Mouse (Mus musculus) urinary bladder, adult 18-20 months (tissue): Measurements from ENCODE around the gene Klhl7.
A peak's percentile ranks its signal among the peaks of the same experiment; 100 is the strongest.
"Not testable (repeated sequence)": the region's sequence is repeated elsewhere in the genome, so short reads cannot be mapped to it uniquely, and the experiment has no call there.

ENCODE experiments used
- DNase-seq, 2 experiments: peaks; one replicate each; pipeline ENCODE4 v3.0.0; 2022; ENCODE audit warnings: low spot score in 2 of 2, mixed read lengths in 2 of 2

Klhl7 gene

DNA sequence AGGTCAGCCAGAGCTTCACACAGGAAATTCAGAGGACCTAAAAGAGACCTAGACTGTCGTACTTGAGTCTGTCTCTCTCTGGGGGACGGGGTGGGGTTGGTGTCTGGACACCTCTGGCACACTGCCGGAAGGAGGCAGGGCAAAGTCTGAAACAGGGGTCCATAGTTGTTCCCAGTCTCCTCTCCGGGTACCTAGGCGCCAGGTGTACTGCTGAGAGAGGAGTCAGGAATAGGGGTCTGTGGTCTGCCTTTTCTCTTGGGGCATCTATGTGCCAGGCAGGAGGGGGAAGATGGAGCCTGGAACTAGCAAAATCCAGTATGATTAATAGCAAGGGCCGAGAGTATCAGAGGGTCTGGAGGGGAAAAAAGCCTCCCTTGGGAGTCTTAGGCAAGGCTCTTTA is 5.0 kb upstream of the Klhl7 start:
- no peak for DNase-seq

GRCm38 (mm10) chr5:24095881-24096280 is 4.5 kb upstream of the Klhl7 start:
- DNase-seq = no peak

DNA sequence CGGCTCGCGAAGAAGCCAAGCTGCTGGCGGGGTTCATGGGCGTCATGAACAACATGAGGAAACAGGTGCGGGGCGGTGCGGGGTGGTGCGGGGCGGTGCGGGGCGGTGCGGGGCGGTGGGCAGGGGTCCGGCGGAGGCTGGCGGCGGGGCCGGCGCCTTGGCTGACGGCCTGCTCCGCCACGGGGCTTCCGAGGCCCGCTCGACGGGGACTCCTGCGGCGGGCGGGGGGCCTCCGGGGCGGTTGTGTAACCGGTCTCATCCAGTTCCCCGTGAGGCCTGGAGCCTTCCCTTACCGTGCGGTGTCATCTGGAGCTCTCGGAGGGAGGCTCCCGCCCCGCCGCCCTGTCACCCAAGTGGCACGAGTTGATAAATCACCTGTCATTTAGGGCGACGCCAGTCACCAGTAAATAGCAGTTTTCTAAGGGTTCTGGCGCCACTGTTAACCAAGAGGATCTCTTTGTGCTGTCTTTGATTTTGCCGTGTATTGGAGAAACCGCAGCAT is 456 bp downstream of the Klhl7 start:
- DNase-seq = peak; percentile 22 to 45

- no peak for DNase-seq
Measured at GRCm38 (mm10) chr5:24101446-24102140, 1.2 kb downstream of the Klhl7 start.

- not testable (repeated sequence) for DNase-seq
Measured at GRCm38 (mm10) chr5:24103235-24103634, 2.8 kb downstream of the Klhl7 start.

- DNase-seq = no peak
Measured at GRCm38 (mm10) chr5:24103841-24104240, 3.4 kb downstream of the Klhl7 start.

- no peak for DNase-seq
Measured at GRCm38 (mm10) chr5:24107071-24107739, 6.8 kb downstream of the Klhl7 start.

DNA sequence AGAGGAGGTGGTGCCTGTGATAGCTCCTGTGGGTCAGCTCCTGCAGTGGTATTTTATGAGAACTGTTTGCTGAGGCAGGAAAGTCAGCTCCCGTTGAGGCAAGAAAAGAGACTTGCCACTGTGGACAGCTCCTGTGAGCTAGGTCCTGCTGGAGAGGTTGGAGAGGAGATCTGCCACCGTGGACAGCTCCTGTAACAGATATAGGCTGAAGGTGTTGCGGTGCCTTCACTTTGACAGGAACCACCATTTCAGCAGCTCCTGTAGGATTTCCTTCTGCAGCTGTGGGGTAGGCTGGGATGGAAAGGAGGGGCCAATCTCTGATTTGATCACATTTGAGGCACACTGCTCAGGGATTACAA is 7.3 kb downstream of the Klhl7 start:
- no peak for DNase-seq

- no peak for DNase-seq
Measured at GRCm38 (mm10) chr5:24110068-24110467, 9.7 kb downstream of the Klhl7 start.

- DNase-seq = no peak
Measured at GRCm38 (mm10) chr5:24112116-24112903, 11.9 kb downstream of the Klhl7 start.

- no peak for DNase-seq
Measured at GRCm38 (mm10) chr5:24122221-24122620, 21.8 kb downstream of the Klhl7 start.

DNA sequence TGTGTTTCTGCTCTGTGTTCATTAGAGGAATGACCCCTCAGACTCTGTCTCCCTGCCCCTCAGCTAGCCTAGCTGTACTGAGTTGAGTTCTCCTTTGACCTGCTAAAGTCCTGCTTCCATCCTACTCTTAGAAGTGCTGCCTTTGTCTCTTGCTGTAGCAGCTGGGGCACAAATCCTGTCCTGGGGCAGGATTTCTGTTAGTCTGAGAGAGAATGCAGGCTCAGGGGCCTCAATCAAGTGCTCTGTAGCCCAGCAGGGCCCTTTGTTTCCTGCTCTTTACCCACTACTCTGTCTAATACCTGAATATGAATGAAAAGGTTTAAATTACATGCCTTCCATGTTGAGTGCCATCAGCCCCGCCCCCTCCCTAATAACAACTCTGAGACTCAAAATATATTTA is 23.8 kb downstream of the Klhl7 start:
- DNase-seq = no peak

DNA sequence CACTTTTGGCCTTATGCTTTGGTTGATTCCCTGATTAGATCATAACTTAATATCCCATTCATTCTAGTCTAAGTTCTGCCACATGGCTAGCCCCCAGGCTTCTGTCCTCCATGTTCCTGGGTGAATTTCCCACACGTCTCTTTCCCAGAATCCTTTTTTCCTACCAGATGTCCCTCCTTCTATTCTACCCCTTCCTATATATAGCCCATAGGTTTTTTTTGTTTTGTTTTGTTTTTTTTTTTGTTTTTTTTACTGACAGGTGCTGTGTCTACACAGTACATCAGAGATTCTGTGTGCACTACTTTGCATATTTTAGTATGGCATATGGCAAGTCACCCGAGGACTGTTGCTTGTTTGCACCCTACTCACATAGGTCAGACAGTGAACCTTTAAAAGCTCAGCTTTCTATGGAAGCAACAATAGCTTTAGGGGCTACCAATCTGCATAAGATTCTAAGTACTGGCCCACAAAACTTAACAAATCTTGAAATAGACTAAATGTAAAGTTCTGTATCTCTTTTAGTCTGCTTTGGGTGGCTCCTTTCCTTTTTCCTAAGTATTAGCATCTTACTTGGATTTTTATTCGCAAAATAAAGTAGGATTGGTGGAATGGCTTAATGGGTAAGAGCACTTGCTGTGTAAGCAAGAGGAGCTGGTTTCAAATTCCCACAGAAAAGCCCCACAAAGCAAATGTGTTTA is 24.3 kb downstream of the Klhl7 start:
- no peak for DNase-seq

DNA sequence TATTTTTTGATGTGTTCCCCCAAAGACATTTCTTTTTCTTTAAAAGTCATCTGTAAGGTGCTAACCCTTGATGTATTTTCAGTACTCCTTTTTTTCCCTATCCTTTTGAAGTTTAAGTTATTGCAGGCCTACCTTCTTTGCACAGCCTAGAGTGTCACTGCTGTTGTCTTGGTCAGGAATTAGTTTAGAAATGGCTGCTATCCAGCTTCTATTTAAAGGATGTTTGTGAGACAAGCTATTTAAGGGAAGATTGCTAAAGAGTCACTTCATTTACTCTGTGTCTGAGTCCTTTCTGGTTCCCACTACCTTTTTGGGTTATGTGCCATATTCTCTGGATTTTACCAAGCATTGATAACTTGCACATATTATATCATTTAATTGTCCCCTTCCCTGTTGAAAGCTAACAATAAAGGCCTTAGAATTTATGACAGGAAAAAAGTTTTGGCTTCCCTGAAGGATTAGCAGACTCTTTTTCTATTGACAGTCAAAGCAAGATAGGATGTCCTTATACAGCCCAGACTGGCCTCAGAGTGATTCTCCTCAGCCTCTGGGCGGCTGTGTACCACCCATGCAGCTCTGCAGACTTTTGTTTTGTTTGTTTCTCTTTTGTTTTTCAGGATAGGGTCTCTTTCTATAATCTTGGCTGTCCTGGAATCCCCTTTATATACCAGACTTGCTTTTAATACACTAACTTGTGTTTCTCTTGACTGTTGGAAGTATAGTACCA is 25.7 kb downstream of the Klhl7 start:
- no peak for DNase-seq

GRCm38 (mm10) chr5:24126967-24127366 is 26.6 kb downstream of the Klhl7 start:
- no peak for DNase-seq

DNA sequence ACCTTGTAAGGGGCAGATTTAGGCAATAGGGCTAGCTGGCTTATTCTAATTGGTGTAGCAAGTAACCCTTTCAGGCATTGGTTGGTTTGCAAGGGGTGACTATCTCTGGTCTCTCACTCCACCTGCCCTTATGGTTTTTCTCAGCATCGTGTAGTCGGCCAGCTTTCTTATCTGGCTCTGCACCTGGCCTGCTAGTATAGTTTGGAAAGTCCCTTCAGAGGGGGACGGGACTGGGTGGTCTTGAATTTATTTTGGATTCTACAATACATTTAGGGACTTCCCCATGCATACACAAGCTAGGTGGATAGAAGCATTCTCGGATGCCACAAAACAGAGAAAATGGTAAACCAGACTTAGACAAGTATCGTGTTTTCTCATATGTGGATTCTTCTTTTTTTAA is 46.6 kb downstream of the Klhl7 start:
- no peak for DNase-seq

DNA sequence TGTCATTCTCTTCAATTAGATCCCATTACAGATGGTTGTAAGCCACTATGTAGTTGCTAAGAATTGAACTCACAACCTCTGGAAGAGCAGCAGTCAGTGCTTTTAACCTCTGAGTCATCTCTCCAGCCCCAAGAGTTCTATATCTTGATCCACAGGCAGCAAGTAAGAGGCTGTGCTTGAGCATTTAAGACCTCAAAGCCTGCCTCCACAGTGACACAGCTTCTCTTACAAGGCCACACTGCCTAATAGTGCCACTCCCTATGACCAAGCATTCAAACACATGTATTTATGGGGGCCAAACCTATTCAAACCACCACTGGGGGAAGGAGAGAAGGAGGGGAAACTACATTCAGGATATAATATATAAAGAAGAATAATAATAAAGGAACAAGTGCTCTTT is 51.8 kb downstream of the Klhl7 start:
- no peak for DNase-seq

- no peak for DNase-seq
Measured at GRCm38 (mm10) chr5:24156774-24157173, 56.4 kb downstream of the Klhl7 start.

- peak; percentile 86 to 90 for DNase-seq
Measured at GRCm38 (mm10) chr5:24164789-24165445, 64.5 kb downstream of the Klhl7 start, which contains the start of gene Nupl2. Gene Nupl2 (plus strand): TSS chr5:24164963.

DNA sequence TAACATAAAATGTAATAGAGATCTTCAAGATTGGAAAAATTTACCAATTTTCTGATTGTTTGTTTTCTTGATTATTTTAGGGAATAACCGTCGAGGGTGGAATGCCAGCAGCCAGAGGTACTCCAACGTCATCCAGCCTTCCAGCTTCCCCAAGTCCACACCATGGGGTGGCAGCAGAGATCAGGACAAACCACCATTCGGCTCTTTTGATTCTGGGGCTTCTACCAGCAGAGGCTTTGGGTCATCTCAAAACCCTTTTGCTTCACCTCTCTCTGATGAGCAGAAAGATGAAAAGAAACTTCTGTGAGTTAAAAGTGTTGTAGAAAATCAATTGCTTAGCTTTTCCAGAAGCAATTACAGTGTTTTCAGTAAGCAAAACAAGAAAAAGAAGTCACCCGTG is 66.9 kb downstream of the Klhl7 start:
- no peak for DNase-seq

DNA sequence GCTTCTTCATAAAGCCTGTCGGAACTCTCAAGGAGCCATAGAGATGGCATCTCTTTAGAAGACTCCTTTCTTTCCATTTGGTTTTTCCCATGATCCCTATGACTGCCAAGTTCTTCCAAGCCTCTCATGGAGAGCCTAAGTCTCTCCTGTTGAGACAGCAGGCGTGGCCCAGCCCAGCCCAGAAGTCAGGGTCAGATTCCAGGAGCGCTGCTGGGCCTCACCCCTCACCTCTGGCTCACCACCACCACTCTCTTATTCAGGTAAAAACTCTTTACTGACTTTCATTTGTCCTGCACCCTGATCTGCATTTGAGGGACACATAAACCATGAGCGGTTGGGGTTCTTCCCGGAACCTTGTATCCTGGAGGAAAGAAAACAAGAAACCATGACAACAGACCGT is 69.5 kb downstream of the Klhl7 start:
- no peak for DNase-seq
